Mouse (Mus musculus): ENCODE data around the gene Tln1. TPM values are rescaled to one million over a fixed set of nuclear protein-coding genes. Genes with fewer than 3 reads are reported as not detected.
"Not testable (repeated sequence)": the region's sequence is repeated elsewhere in the genome, so short reads cannot be mapped to it uniquely, and the experiment has no call there.

Tln1 gene
- total RNA-seq, 2 experiments from 2014 or later: 111 to 746 TPM

- peak; percentile 22 for ATAC-seq (replicated peaks; ENCODE audit: low FRiP score, poor library complexity, severe bottlenecking)
These were observed 71.7 kb downstream of the Tln1 start for GRCm38 (mm10) chr4:43490801-43491200.

GRCm38 (mm10) chr4:43489611-43490010 is 72.9 kb downstream of the Tln1 start:
- ATAC-seq (replicated peaks; ENCODE audit: low FRiP score, poor library complexity, severe bottlenecking): no peak

GRCm38 (mm10) chr4:43485666-43486065 is 76.8 kb downstream of the Tln1 start:
- not testable (repeated sequence) for ATAC-seq (replicated peaks; ENCODE audit: low FRiP score, poor library complexity, severe bottlenecking)

GRCm38 (mm10) chr4:43483535-43484091 is 78.9 kb downstream of the Tln1 start, which contains the start of gene Sit1:
Gene Sit1, minus strand, starts transcription at chr4:43483734.
- ATAC-seq (replicated peaks; ENCODE audit: low FRiP score, poor library complexity, severe bottlenecking): no peak

GRCm38 (mm10) chr4:43482591-43482990 is 79.9 kb downstream of the Tln1 start:
- ATAC-seq (replicated peaks; ENCODE audit: low FRiP score, poor library complexity, severe bottlenecking): no peak

- ATAC-seq (replicated peaks; ENCODE audit: low FRiP score, poor library complexity, severe bottlenecking): no peak
These were observed 80.5 kb downstream of the Tln1 start for GRCm38 (mm10) chr4:43481894-43482456.

Other genes with a start within 250 kb of the Tln1 start
- gene Rusc2, start 180.7 kb downstream of the Tln1 start, total RNA-seq (2015; ENCODE audit: low replicate concordance): not detected in 2 replicates
- not detected in 2 replicates for gene Rusc2, start 180.7 kb downstream of the Tln1 start, total RNA-seq (2017; ENCODE audit: low replicate concordance)
- gene Fam166b, start 133.6 kb downstream of the Tln1 start, total RNA-seq (2015; ENCODE audit: low replicate concordance): not detected in 2 replicates
- not detected in 2 replicates for gene Fam166b, start 133.6 kb downstream of the Tln1 start, total RNA-seq (2017; ENCODE audit: low replicate concordance)
- 0.84 and 2.5 TPM in 2 replicates for gene Tesk1, start 120.8 kb downstream of the Tln1 start, total RNA-seq (2015; ENCODE audit: low replicate concordance)
- 0.23 and 0.77 TPM in 2 replicates for gene Tesk1, start 120.8 kb downstream of the Tln1 start, total RNA-seq (2017; ENCODE audit: low replicate concordance)
- 17.2 and 22.3 TPM in 2 replicates for gene Cd72, start 108.1 kb downstream of the Tln1 start, total RNA-seq (2015; ENCODE audit: low replicate concordance)
- 23.1 and 23.5 TPM in 2 replicates for gene Cd72, start 108.1 kb downstream of the Tln1 start, total RNA-seq (2017; ENCODE audit: low replicate concordance)
- gene Sit1, start 79.0 kb downstream of the Tln1 start, total RNA-seq (2015; ENCODE audit: low replicate concordance): not detected in 2 replicates
- gene Sit1, start 79.0 kb downstream of the Tln1 start, total RNA-seq (2017; ENCODE audit: low replicate concordance): 3.2 TPM in 1 of 2 replicates, not detected in the other
- 26.0 and 46.9 TPM in 2 replicates for gene Ccdc107, start 69.8 kb downstream of the Tln1 start, total RNA-seq (2015; ENCODE audit: low replicate concordance)
- gene Ccdc107, start 69.8 kb downstream of the Tln1 start, total RNA-seq (2017; ENCODE audit: low replicate concordance): 38.5 and 41.1 TPM in 2 replicates
- 233 and 242 TPM in 2 replicates for gene Arhgef39, start 63.0 kb downstream of the Tln1 start, total RNA-seq (2015; ENCODE audit: low replicate concordance)
- gene Arhgef39, start 63.0 kb downstream of the Tln1 start, total RNA-seq (2017; ENCODE audit: low replicate concordance): 202 and 213 TPM in 2 replicates
- 1.7 TPM in 1 of 2 replicates, not detected in the other for gene Car9, start 55.7 kb downstream of the Tln1 start, total RNA-seq (2015; ENCODE audit: low replicate concordance)
- not detected in 2 replicates for gene Car9, start 55.7 kb downstream of the Tln1 start, total RNA-seq (2017; ENCODE audit: low replicate concordance)
- not detected in 2 replicates for gene Tpm2, start 38.9 kb downstream of the Tln1 start, total RNA-seq (2015; ENCODE audit: low replicate concordance)
- not detected in 2 replicates for gene Tpm2, start 38.9 kb downstream of the Tln1 start, total RNA-seq (2017; ENCODE audit: low replicate concordance)
- 8.0 and 12.3 TPM in 2 replicates for gene Creb3, start 359 bp downstream of the Tln1 start, total RNA-seq (2015; ENCODE audit: low replicate concordance)
- gene Creb3, start 359 bp downstream of the Tln1 start, total RNA-seq (2017; ENCODE audit: low replicate concordance): 9.6 and 45.0 TPM in 2 replicates
- 29.2 and 31.0 TPM in 2 replicates for gene Rgp1, start 16.0 kb upstream of the Tln1 start, total RNA-seq (2015; ENCODE audit: low replicate concordance)
- 10.1 and 32.7 TPM in 2 replicates for gene Rgp1, start 16.0 kb upstream of the Tln1 start, total RNA-seq (2017; ENCODE audit: low replicate concordance)
- 22.3 and 28.1 TPM in 2 replicates for gene Gba2, start 16.2 kb upstream of the Tln1 start, total RNA-seq (2015; ENCODE audit: low replicate concordance)
- 23.5 and 32.1 TPM in 2 replicates for gene Gba2, start 16.2 kb upstream of the Tln1 start, total RNA-seq (2017; ENCODE audit: low replicate concordance)
- not detected in 2 replicates for gene Msmp, start 21.8 kb upstream of the Tln1 start, total RNA-seq (2015; ENCODE audit: low replicate concordance)
- not detected in 2 replicates for gene Msmp, start 21.8 kb upstream of the Tln1 start, total RNA-seq (2017; ENCODE audit: low replicate concordance)
- gene Npr2, start 69.2 kb upstream of the Tln1 start, total RNA-seq (2015; ENCODE audit: low replicate concordance): 10.8 TPM in 1 of 2 replicates, not detected in the other
- gene Npr2, start 69.2 kb upstream of the Tln1 start, total RNA-seq (2017; ENCODE audit: low replicate concordance): 0.13 TPM in 1 of 2 replicates, not detected in the other
- not detected in 2 replicates for gene Spag8, start 90.9 kb upstream of the Tln1 start, total RNA-seq (2015; ENCODE audit: low replicate concordance)
- gene Spag8, start 90.9 kb upstream of the Tln1 start, total RNA-seq (2017; ENCODE audit: low replicate concordance): 3.9 TPM in 1 of 2 replicates, not detected in the other
- 18.9 and 26.7 TPM in 2 replicates for gene Hint2, start 93.8 kb upstream of the Tln1 start, total RNA-seq (2015; ENCODE audit: low replicate concordance)
- 6.5 and 12.0 TPM in 2 replicates for gene Hint2, start 93.8 kb upstream of the Tln1 start, total RNA-seq (2017; ENCODE audit: low replicate concordance)
- 1.4 TPM in 1 of 2 replicates, not detected in the other for gene Tmem8b, start 106.3 kb upstream of the Tln1 start, total RNA-seq (2015; ENCODE audit: low replicate concordance)
- 0.64 TPM in 1 of 2 replicates, not detected in the other for gene Tmem8b, start 106.3 kb upstream of the Tln1 start, total RNA-seq (2017; ENCODE audit: low replicate concordance)
- not detected in 2 replicates for gene Fam221b, start 106.5 kb upstream of the Tln1 start, total RNA-seq (2015; ENCODE audit: low replicate concordance)
- 1.7 TPM in 1 of 2 replicates, not detected in the other for gene Fam221b, start 106.5 kb upstream of the Tln1 start, total RNA-seq (2017; ENCODE audit: low replicate concordance)
- not detected in 2 replicates for gene Olfr70, start 138.1 kb upstream of the Tln1 start, total RNA-seq (2015; ENCODE audit: low replicate concordance)
- gene Olfr70, start 138.1 kb upstream of the Tln1 start, total RNA-seq (2017; ENCODE audit: low replicate concordance): not detected in 2 replicates
- gene Olfr71, start 147.6 kb upstream of the Tln1 start, total RNA-seq (2015; ENCODE audit: low replicate concordance): not detected in 2 replicates
- gene Olfr71, start 147.6 kb upstream of the Tln1 start, total RNA-seq (2017; ENCODE audit: low replicate concordance): not detected in 2 replicates
- not detected in 2 replicates for gene Hrct1, start 164.5 kb upstream of the Tln1 start, total RNA-seq (2015; ENCODE audit: low replicate concordance)
- not detected in 2 replicates for gene Hrct1, start 164.5 kb upstream of the Tln1 start, total RNA-seq (2017; ENCODE audit: low replicate concordance)
- not detected in 2 replicates for gene Spaar, start 167.3 kb upstream of the Tln1 start, total RNA-seq (2015; ENCODE audit: low replicate concordance)
- not detected in 2 replicates for gene Spaar, start 167.3 kb upstream of the Tln1 start, total RNA-seq (2017; ENCODE audit: low replicate concordance)
- not detected in 2 replicates for gene Olfr159, start 208.3 kb upstream of the Tln1 start, total RNA-seq (2015; ENCODE audit: low replicate concordance)
- gene Olfr159, start 208.3 kb upstream of the Tln1 start, total RNA-seq (2017; ENCODE audit: low replicate concordance): not detected in 2 replicates